Mouse (Mus musculus): ENCODE measurements around the gene Zmynd8. TPM values are rescaled to one million over a fixed set of nuclear protein-coding genes. Genes with fewer than 3 reads are reported as not detected.
A peak's percentile ranks its signal among the peaks of the same experiment; 100 is the strongest.

The Zmynd8 gene
- polyA plus RNA-seq, 1 experiment from 2014 or later = 64.7 TPM

- Histone ChIP-seq H3K36me3 (peaks cover 4% of the 10 kb centered on the region), H3K4me2 (replicated peaks) (no peak overlapping the region), H3K9ac (no peak overlapping the region), H3K4me1 (replicated peaks) (no peaks in the 10 kb centered on the region), H3K9me3 (no peaks in the 10 kb centered on the region; the same call in 1 of the 2 replicates), H3K27ac (no peak overlapping the region), H3K27me3 (replicated peaks) (no peaks in the 10 kb centered on the region), H3K4me3 (replicated peaks) (no peak overlapping the region)
- 19% methylated on average over 6 of the region's 6 CpGs for WGBS
- ATAC-seq = peak; percentile 65
Observed at GRCm38 (mm10) chr2:165778927-165779326, 119.9 kb downstream of the Zmynd8 start.

- Histone ChIP-seq H3K4me1 (replicated peaks) (no peaks in the 10 kb centered on the region), H3K27me3 (replicated peaks) (no peaks in the 10 kb centered on the region), H3K36me3 (no peaks in the 10 kb centered on the region), H3K9ac (no peak overlapping the region), H3K4me2 (replicated peaks) (no peak overlapping the region), H3K9me3 (no peaks in the 10 kb centered on the region; the same call in 1 of the 2 replicates), H3K4me3 (replicated peaks) (no peak overlapping the region), H3K27ac (no peak overlapping the region)
- ATAC-seq = no peak
- 58% methylated on average over 10 of the region's 10 CpGs for WGBS
Observed at GRCm38 (mm10) chr2:165769375-165769948, 129.4 kb downstream of the Zmynd8 start.

DNA sequence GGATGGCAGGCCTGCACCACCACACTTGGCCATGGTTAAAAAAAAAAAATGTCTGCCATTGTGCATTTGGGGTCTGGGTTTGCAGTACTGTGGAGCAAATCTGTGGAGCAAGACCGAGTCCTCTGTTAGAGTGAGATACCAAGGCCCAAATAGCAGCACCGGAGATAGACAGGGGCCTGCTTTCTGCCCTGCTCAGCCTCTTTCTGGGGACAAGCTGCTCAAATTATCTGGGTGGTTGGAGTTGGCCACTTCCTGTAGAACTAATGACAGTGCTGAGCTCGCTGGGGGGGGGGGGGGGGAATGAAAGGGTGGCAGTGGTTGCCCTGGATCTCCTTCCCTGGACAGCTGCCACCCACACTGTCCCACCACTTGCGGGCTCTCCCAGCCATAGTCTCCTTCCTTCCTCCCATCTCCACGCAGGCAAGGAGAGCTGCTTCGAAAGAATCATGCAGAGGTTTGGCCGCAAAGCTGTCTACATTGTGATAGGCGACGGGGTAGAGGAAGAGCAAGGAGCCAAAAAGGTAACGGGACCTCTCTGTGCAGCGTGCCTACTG, 129.9 kb downstream of the Zmynd8 start:
- ATAC-seq = no peak
- 52% methylated on average over 10 of the region's 11 CpGs for WGBS
- H3K9me3 ChIP-seq = no peaks in the 10 kb centered on the region
- no peak overlapping the region for H3K27ac ChIP-seq
- H3K36me3 ChIP-seq = no peaks in the 10 kb centered on the region
- no peak overlapping the region for H3K4me3 ChIP-seq (replicated peaks)
- H3K4me1 ChIP-seq (replicated peaks) = no peaks in the 10 kb centered on the region
- H3K27me3 ChIP-seq (replicated peaks) = no peaks in the 10 kb centered on the region
- H3K9ac ChIP-seq = no peak overlapping the region
- no peak overlapping the region for H3K4me2 ChIP-seq (replicated peaks)

DNA sequence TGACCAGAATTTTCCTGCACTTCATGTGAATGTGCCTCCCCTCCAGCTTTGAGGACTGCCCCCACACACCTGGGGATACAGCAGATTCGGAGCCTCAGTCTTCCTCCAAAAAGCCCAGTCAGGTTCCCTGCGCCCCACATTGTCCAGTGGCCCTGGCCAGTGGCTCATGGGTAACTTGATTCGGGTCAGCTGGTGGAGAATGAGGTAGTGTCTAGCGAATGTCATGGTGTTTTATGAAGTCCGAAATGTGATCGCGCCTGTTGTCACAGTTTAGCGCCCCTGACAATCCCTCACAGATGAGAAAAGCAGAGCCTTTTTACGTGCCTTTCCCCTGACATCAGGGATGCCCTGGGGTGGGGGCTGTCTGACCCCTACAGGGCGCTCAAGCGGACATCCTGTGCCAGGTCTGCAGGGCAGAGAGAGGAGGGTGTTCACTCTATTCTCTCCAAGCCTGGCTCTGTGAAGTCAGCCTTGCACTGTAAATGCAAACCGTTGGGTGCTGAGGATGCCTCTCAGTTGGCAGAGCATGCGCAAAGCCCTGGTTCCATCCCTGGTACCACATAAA, 139.3 kb downstream of the Zmynd8 start:
- Histone ChIP-seq H3K9ac (no peak overlapping the region), H3K4me1 (replicated peaks) (no peaks in the 10 kb centered on the region), H3K4me3 (replicated peaks) (no peak overlapping the region), H3K9me3 (no peaks in the 10 kb centered on the region), H3K4me2 (replicated peaks) (no peak overlapping the region), H3K27ac (no peak overlapping the region), H3K27me3 (replicated peaks) (no peaks in the 10 kb centered on the region), H3K36me3 (no peaks in the 10 kb centered on the region)
- no peak for ATAC-seq
- WGBS = 91% methylated on average over 13 of the region's 13 CpGs

- H3K36me3 ChIP-seq = no peaks in the 10 kb centered on the region
- no peak for ATAC-seq
- no peaks in the 10 kb centered on the region for H3K4me1 ChIP-seq (replicated peaks)
- 20% methylated on average over 5 of the region's 5 CpGs for WGBS
- H3K4me3 ChIP-seq (replicated peaks) = no peak overlapping the region
- no peaks in the 10 kb centered on the region for H3K27me3 ChIP-seq (replicated peaks)
- H3K9me3 ChIP-seq = no peaks in the 10 kb centered on the region
- no peak overlapping the region for H3K27ac ChIP-seq
- no peak overlapping the region for H3K9ac ChIP-seq
- no peak overlapping the region for H3K4me2 ChIP-seq (replicated peaks)
Observed at GRCm38 (mm10) chr2:165758534-165758933, 140.3 kb downstream of the Zmynd8 start.

DNA sequence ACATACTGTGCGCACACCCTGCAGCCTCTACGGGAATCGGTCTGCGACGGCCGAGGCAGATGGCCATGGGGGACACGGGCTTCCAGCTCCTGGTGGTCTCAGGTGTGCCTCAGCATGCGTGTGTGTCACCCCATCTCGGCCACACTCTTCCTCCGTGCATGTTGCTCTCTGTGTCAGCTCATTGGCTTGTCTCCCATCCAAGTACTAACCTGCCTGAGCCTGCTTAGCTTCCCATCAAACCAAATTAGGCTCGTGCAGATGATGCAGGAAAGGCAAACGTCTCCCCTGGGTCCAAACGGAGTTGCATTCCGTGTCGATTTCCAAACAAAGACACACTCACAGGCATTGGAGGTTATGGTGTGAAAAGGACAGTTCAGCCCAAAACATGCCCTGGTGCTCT, 141.0 kb downstream of the Zmynd8 start:
- Histone ChIP-seq H3K27ac (no peak overlapping the region), H3K9ac (no peak overlapping the region), H3K4me3 (replicated peaks) (no peak overlapping the region), H3K27me3 (replicated peaks) (no peaks in the 10 kb centered on the region), H3K9me3 (no peaks in the 10 kb centered on the region), H3K36me3 (no peaks in the 10 kb centered on the region), H3K4me2 (replicated peaks) (no peak overlapping the region), H3K4me1 (replicated peaks) (no peaks in the 10 kb centered on the region)
- WGBS = 74% methylated on average over 15 of the region's 15 CpGs
- no peak for ATAC-seq

DNA sequence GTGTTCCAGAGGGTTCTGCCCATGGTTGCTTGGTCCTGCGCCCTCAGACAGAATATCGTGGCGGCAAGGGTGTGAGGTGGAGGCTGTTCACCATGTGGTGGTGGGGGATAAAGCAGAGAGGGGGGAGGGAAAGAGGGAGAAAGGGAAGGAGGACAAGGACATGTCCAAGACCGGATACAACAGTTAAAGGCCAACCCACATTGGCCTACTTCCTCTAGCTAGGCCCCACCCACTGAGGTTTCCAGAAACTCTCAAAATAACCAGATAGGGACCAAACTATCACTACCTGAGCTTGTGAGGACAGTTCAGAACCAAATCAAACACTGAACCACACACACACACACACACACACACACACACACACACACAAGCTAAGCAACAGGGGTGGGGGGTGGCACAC, 146.1 kb downstream of the Zmynd8 start:
- Histone ChIP-seq H3K27ac (no peak overlapping the region), H3K4me3 (replicated peaks) (no peak overlapping the region), H3K4me2 (replicated peaks) (no peak overlapping the region), H3K36me3 (no peaks in the 10 kb centered on the region), H3K9me3 (no peaks in the 10 kb centered on the region), H3K9ac (no peak overlapping the region), H3K27me3 (replicated peaks) (peaks cover 10% of the 10 kb centered on the region; the same call in 1 of the 2 replicates), H3K4me1 (replicated peaks) (no peaks in the 10 kb centered on the region)
- WGBS = 78% methylated on average over 4 of the region's 4 CpGs
- no peak for ATAC-seq

GRCm38 (mm10) chr2:165751068-165751467, 147.7 kb downstream of the Zmynd8 start:
- Histone ChIP-seq H3K27me3 (replicated peaks) (peaks cover 10% of the 10 kb centered on the region; the same call in 1 of the 2 replicates), H3K36me3 (no peaks in the 10 kb centered on the region), H3K9me3 (no peaks in the 10 kb centered on the region), H3K9ac (no peak overlapping the region), H3K27ac (no peak overlapping the region), H3K4me3 (replicated peaks) (no peak overlapping the region), H3K4me2 (replicated peaks) (no peak overlapping the region), H3K4me1 (replicated peaks) (no peaks in the 10 kb centered on the region)
- 41% methylated on average over 7 of the region's 7 CpGs for WGBS
- no peak for ATAC-seq

DNA sequence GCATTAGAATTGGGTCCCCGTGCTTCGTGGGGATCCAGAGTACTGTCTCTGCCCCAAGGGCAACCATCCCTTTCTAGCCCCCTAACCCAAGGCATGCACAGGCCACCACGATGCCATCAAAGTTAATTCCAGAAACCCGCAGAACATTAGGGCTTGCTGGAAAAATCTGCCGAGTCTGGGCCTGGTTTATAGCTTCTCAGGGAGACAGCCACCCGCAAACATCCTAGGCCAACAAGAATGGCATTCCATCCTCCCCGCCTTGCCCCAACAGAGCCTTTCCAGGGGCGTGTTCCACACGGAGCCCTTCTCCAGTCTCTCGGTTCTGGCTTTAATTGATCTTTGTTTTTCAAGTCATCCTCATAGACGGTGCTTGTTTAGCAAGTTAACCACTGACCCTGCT, 150.4 kb downstream of the Zmynd8 start:
- ATAC-seq = no peak
- H3K4me3 ChIP-seq (replicated peaks) = no peak overlapping the region
- no peaks in the 10 kb centered on the region for H3K36me3 ChIP-seq
- 13% methylated on average over 11 of the region's 11 CpGs for WGBS
- no peaks in the 10 kb centered on the region for H3K4me1 ChIP-seq (replicated peaks)
- H3K27ac ChIP-seq = no peak overlapping the region
- no peak overlapping the region for H3K4me2 ChIP-seq (replicated peaks)
- no peaks in the 10 kb centered on the region for H3K9me3 ChIP-seq
- H3K27me3 ChIP-seq (replicated peaks) = peaks cover 10% of the 10 kb centered on the region; the same call in 1 of the 2 replicates
- no peak overlapping the region for H3K9ac ChIP-seq

DNA sequence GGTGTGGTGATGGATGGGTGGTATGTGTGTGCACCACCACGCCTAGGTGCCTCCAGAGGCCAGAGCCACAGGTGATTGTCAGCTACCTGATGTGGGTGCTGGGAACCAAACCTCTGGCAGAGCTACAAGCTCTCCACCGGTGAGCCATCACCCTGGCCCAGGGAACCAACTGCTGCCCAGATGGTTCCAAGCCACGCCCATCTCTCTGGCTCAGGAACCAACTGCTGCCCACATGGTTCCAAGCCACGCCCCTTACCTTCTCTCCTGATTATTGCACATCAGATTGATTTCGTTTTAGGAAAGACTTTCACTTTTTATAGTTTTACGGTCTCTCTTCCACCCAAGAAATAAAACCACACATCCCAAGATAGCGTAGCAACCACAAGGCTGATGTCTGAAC, 150.8 kb downstream of the Zmynd8 start:
- Histone ChIP-seq H3K27ac (no peak overlapping the region), H3K9ac (no peak overlapping the region), H3K36me3 (no peaks in the 10 kb centered on the region), H3K4me1 (replicated peaks) (no peaks in the 10 kb centered on the region), H3K27me3 (replicated peaks) (peaks cover 10% of the 10 kb centered on the region; the same call in 1 of the 2 replicates), H3K4me3 (replicated peaks) (no peak overlapping the region), H3K4me2 (replicated peaks) (no peak overlapping the region), H3K9me3 (no peaks in the 10 kb centered on the region)
- WGBS = 48% methylated on average over 7 of the region's 7 CpGs
- no peak for ATAC-seq

DNA sequence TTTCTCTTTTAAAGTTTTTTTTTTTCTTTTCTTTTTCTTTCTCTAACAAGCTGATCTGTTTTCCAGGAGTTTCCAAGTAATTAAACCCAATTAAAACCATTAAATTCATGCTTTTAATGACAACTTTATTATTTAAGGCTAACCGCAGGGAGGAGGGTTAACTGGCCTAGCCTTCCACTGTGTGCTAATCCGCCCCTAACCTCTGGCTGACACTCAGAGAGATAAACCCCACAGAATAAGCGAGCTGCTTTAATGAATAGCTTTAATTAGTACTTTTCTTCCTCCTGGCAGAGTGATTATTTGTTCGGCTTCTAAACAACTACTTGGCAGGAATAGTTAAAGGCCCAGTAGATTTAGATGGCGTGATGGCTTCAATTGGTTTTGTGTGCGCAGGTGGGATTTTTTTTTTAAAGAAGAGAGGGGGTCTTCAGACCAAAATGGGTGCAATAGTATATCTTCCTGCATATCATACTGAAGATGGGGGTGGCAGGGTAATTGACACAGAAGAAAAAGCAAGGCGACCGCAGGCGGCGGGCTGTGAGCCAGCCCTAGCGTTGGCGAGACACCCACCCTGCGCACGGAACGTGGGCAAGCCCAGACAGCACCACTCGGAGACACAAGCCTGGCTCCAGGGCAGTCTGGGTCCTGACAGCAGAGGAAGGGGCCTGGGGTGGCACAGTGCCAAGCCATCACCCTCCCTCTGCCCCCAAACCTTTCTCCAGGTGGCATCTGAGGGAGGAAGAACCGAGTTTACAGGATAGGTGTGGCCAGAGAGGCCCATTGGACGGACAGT, 153.3 kb downstream of the Zmynd8 start:
- Histone ChIP-seq H3K4me2 (replicated peaks) (no peak overlapping the region), H3K27me3 (replicated peaks) (peaks cover 10% of the 10 kb centered on the region; the same call in 1 of the 2 replicates), H3K4me1 (replicated peaks) (peaks cover 10% of the 10 kb centered on the region), H3K4me3 (replicated peaks) (no peak overlapping the region), H3K9ac (no peak overlapping the region), H3K36me3 (no peaks in the 10 kb centered on the region), H3K27ac (no peak overlapping the region), H3K9me3 (no peaks in the 10 kb centered on the region)
- 79% methylated on average over 18 of the region's 18 CpGs for WGBS
- no peak for ATAC-seq

GRCm38 (mm10) chr2:165742210-165742786, 156.5 kb downstream of the Zmynd8 start:
- 25% methylated on average over 21 of the region's 21 CpGs for WGBS
- Histone ChIP-seq H3K4me2 (replicated peaks) (peak overlapping the region; percentile 30), H3K9me3 (no peaks in the 10 kb centered on the region), H3K4me1 (replicated peaks) (peaks cover 12% of the 10 kb centered on the region), H3K27me3 (replicated peaks) (no peaks in the 10 kb centered on the region; the same call in 1 of the 2 replicates), H3K27ac (no peak overlapping the region), H3K9ac (no peak overlapping the region), H3K4me3 (replicated peaks) (no peak overlapping the region), H3K36me3 (no peaks in the 10 kb centered on the region)
- ATAC-seq = peak; percentile 43; the same call in 1 of the 2 replicates
